Mouse (Mus musculus) B cell, adult 62 days (primary cell): Measurements from ENCODE around the gene Rspry1. TPM values are rescaled to one million over a fixed set of nuclear protein-coding genes. Genes with fewer than 3 reads are reported as not detected.

ENCODE experiments used
- total RNA-seq: library from RNA; stranded (reverse); gene quantifications from 4 replicates; pipeline ENCODE4 v1.2.4, GENCODE M21; 2023

Rspry1 gene
- total RNA-seq: 26.0 to 30.1 TPM (median 27.9 TPM) in 4 replicates

GRCm38 (mm10) chr8:94601607-94602385 lies at the start of gene Rspry1, which contains the start of gene Fam192a:
Rspry1 (plus strand) TSS chr8:94601937.
Fam192a (minus strand) TSS chr8:94601997.

GRCm38 (mm10) chr8:94666456-94667308 lies 64.9 kb downstream of the Rspry1 start, which contains the start of gene Arl2bp:
Arl2bp (plus strand) TSS chr8:94666600.

DNA sequence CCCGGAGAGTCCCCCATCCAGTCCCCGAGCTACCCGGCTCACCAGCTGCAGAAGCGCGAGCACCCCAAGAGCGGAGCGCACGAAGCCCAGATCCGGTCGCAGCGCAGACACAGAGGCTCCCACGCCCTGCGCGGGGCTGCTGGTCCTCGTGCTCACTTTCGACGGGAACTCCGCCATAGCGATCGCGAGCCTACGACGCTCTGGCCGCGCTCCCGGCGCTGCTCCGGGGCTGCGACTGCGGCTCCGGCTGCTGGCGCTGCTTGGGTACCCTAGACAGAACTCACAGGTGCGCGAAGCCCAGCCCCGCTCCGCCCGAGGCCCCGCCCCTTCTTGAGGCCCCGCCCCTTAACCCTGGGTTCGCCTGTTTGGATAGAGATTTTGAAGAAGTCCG lies 94.3 kb downstream of the Rspry1 start, which contains the start of gene Pllp:
Gene Pllp, minus strand, starts transcription at position 285 of the 391 bp plus-strand sequence.

Other genes starting within 250 kb of the Rspry1 start
- 247 to 294 TPM (median 272 TPM) in 4 replicates for gene Herpud1, start 215.5 kb upstream of the Rspry1 start, total RNA-seq
- gene Nlrc5, start 167.6 kb upstream of the Rspry1 start, total RNA-seq: 96.7 to 102 TPM (median 100 TPM) in 4 replicates
- gene Cpne2, start 68.9 kb upstream of the Rspry1 start, total RNA-seq: 0.25 to 1.3 TPM (median 0.89 TPM) in 3 of 4 replicates, not detected in the other
- gene Fam192a, start 60 bp downstream of the Rspry1 start, total RNA-seq: 28.7 to 35.8 TPM (median 32.3 TPM) in 4 replicates
- 92.4 to 105 TPM (median 99.9 TPM) in 4 replicates for gene Arl2bp, start 64.7 kb downstream of the Rspry1 start, total RNA-seq
- not detected in 4 replicates for gene Pllp, start 94.3 kb downstream of the Rspry1 start, total RNA-seq
- gene Ccl22, start 143.7 kb downstream of the Rspry1 start, total RNA-seq: not detected in 4 replicates
- not detected in 4 replicates for gene Cx3cl1, start 170.1 kb downstream of the Rspry1 start, total RNA-seq
- not detected in 4 replicates for gene Ccl17, start 208.5 kb downstream of the Rspry1 start, total RNA-seq
- 30.1 to 35.6 TPM (median 31.6 TPM) in 4 replicates for gene Coq9, start 236.4 kb downstream of the Rspry1 start, total RNA-seq
- 48.5 to 59.1 TPM (median 57.3 TPM) in 4 replicates for gene Ciapin1, start 236.4 kb downstream of the Rspry1 start, total RNA-seq